Mouse (Mus musculus) duodenum, adult 2 months (tissue): ENCODE measurements around the gene Rbbp4. TPM values are rescaled to one million over a fixed set of nuclear protein-coding genes. Genes with fewer than 3 reads are reported as not detected.

ENCODE experiments used
- polyA plus RNA-seq: library from polyadenylated mRNA; depleted of rRNA; stranded (reverse); fragments of >200 nt; gene quantifications from 2 replicates; pipeline ENCODE4 v1.2.3, GENCODE M21; 2012; ENCODE audit warnings: low replicate concordance; rRNA removed

Rbbp4 gene
- polyA plus RNA-seq = 4.3 and 6.0 TPM in 2 replicates

DNA sequence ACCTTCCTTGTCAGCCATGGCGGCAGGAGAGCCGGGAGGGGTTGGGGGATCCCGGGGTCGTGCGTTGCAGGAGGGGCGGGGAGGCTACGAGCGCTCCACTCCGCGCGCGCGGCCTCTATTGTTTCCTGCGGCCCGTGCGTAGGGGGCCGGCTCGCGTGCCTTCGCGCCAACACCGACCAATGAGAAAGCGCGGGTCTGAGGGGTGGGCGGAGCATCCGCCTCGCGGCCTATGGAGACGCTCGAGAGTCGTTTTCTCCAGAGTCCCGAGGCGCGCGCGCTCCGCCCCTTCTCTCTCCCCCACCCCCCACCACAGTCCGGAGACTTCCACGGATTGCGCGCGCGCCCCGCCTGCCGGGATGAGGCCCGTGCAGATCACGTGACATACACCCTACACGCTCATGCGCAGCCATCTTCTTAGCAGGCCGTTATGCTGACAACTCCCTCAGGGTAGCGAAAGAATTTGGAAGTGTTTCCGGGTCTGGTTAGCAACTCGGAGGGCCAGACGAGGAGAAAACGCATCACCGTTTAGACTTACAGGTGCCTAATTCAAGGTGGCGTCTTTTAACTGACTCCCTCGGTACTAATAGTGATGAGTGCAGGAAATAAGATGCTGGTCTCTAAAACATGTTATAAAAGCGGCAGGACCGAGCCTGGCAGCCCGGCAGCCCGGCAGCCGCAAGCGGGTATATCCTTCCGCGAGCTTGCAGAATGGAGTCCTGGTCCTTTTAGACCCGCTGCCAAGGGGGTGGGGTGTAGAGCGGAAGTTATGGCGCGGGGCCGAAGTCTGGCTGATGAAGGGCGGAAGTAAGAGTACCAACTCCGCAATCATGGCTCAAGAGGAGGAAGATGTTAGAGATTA is at the start of gene Rbbp4, which contains the start of gene Zbtb8os:
TSS of gene Rbbp4 (minus strand) at position 155 of the 859 bp plus-strand sequence.
TSS of gene Zbtb8os (plus strand) at position 480 of the 859 bp plus-strand sequence.

DNA sequence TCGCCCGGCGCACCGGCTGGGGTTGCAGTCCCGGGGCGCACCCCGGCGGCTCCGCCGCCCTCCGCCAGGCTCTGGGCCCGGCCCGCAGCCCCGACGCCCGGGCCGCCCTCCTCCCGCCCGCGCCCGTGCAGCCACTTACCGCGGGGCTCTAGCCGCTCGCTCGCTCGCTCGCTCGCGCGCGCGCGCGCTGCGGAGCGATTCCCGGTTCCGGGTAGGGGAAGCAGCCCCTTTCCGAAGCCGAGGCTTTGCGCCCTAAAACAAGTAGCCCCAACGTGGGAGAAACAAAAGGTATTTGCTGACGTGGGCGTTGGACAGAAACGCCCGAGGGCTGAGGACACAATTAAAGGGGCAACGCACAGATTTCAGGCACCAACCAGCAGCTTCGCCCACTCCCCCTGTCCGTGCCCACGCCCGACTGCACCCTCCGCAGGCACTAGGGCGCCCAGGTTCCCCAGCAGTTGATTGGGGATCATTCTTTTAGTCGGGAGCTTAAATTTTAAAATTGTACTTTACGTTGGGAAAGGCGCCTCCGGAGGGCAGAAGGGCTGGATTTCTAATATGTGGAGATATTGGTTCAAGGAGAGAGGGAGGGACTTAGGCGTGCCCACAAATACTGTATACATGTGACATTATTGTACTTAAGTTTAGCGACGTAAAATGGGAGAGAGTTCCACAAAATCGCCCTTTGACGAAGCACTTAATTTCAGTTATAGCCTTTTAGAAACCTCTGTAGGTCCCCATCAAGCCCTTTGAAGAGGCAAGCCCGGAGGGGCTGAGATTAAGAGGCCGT is 42.6 kb upstream of the Rbbp4 start, which contains the start of gene Zbtb8a:
TSS of gene Zbtb8a (minus strand) at position 516 of the 790 bp plus-strand sequence.

DNA sequence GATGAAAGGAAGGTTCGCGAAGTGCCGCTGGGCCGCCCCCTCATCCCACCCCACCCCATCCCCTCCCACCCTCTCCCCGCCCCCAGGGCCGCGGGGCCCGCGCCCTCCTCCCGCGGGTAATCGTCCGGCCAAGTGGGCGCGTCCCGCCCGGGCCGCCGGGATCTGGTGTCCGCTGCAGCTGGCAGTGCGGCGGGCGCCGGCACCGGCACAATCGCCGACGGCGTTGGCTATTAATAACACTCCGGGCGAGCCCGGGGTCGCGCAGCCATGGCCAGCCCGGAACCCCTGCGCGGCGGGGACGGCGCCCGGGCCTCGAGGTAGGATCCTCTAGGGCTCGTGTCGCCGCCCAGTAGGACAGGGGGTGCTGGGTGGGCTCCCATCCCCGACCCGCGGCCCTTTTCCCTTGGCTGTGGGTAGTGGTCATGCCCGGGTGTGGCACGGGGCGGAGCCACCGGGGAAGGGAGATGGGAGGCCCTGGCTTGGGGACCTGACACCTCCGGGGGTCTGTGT is 47.6 kb downstream of the Rbbp4 start, which contains the start of gene Sync:
TSS of gene Sync (plus strand) at position 146 of the 510 bp plus-strand sequence.

DNA sequence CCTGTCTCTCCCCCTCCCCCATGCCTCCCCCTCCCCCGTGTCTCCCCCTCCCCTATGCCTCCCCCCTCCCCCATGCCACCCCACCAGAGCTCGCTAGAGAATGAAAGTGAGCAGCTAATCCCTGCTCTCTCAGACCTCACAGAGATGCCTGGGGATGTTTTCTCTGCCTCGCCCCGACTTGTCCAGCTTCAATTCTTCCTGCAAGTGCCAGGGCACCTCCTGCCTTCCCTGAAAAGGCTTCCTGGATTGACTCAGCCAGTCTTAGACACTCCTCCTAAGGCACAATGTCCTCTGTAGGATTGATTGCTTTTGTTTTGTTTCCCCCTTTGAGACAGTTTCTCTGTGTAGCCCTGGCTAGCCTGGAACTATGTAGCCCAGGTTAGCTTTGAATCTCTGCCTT is 74.0 kb downstream of the Rbbp4 start, which contains the start of gene C77080:
TSS of gene C77080 (minus strand) at position 209 of the 400 bp plus-strand sequence.

Other genes with a start within 250 kb of the Rbbp4 start
- 651 and 940 TPM in 2 replicates for gene Tmem54, start 229.8 kb downstream of the Rbbp4 start, polyA plus RNA-seq
- 0.69 and 1.1 TPM in 2 replicates for gene Hpca, start 213.3 kb downstream of the Rbbp4 start, polyA plus RNA-seq
- gene Fndc5, start 198.4 kb downstream of the Rbbp4 start, polyA plus RNA-seq = 0.42 and 1.1 TPM in 2 replicates
- 2.1 and 2.7 TPM in 2 replicates for gene S100pbp, start 145.6 kb downstream of the Rbbp4 start, polyA plus RNA-seq
- gene Yars, start 145.6 kb downstream of the Rbbp4 start, polyA plus RNA-seq = 3.4 and 4.1 TPM in 2 replicates
- gene C77080, start 74.0 kb downstream of the Rbbp4 start, polyA plus RNA-seq = 158 and 230 TPM in 2 replicates
- gene Sync, start 47.8 kb downstream of the Rbbp4 start, polyA plus RNA-seq = 0.19 and 0.27 TPM in 2 replicates
- 4.1 and 6.8 TPM in 2 replicates for gene Zbtb8os, start 325 bp upstream of the Rbbp4 start, polyA plus RNA-seq
- gene Zbtb8a, start 42.7 kb upstream of the Rbbp4 start, polyA plus RNA-seq = 2.4 and 4.3 TPM in 2 replicates
- gene Zbtb8b, start 105.5 kb upstream of the Rbbp4 start, polyA plus RNA-seq = not detected in 2 replicates
- 13.4 and 21.0 TPM in 2 replicates for gene Bsdc1, start 126.2 kb upstream of the Rbbp4 start, polyA plus RNA-seq
- gene Tssk3, start 155.7 kb upstream of the Rbbp4 start, polyA plus RNA-seq = not detected in 2 replicates
- 0.28 TPM in 1 of 2 replicates, not detected in the other for gene Fam229a, start 155.8 kb upstream of the Rbbp4 start, polyA plus RNA-seq
- 12.7 and 25.1 TPM in 2 replicates for gene Marcksl1, start 178.2 kb upstream of the Rbbp4 start, polyA plus RNA-seq
- gene Hdac1, start 207.3 kb upstream of the Rbbp4 start, polyA plus RNA-seq = 11.4 and 15.1 TPM in 2 replicates
- gene Lck, start 238.3 kb upstream of the Rbbp4 start, polyA plus RNA-seq = 3.1 and 9.9 TPM in 2 replicates
- 0.12 and 0.74 TPM in 2 replicates for gene Fam167b, start 243.2 kb upstream of the Rbbp4 start, polyA plus RNA-seq